Mouse (Mus musculus) G1E (cell line): ENCODE measurements around the gene Tmtc1.

Experiments
- CTCF ChIP-seq: IDR thresholded peaks from 2 replicates; pipeline ENCODE4 v1.5.1; 2012; ENCODE audit warnings: low read depth, low read length, inconsistent platforms, mixed read lengths
- GATA1 ChIP-seq: IDR thresholded peaks from 2 replicates; pipeline ENCODE4 v1.6.1; 2012; ENCODE audit warnings: borderline replicate concordance, low read length, inconsistent platforms, mixed read lengths
- POLR2AphosphoS5 ChIP-seq: IDR thresholded peaks from 2 replicates; pipeline ENCODE4 v1.6.1; 2012; ENCODE audit warnings: low read depth, low read length, inconsistent platforms; ENCODE audit not compliant: insufficient replicate concordance
- TAL1 ChIP-seq: conservative IDR thresholded peaks from 2 replicates; pipeline ENCODE4 v1.6.1; 2012; ENCODE audit warnings: low read depth, low read length, inconsistent platforms, mixed read lengths

- no peak for TF ChIP-seq CTCF
- no peak for TF ChIP-seq GATA1
- TF ChIP-seq TAL1: no peak
- no peak for TF ChIP-seq POLR2AphosphoS5
Measured at GRCm38 (mm10) chr6:148222686-148223085, 221.5 kb downstream of the Tmtc1 start.
